Mouse (Mus musculus) spleen, adult 2 months (tissue): ENCODE measurements around the gene Fam207a. TPM values are rescaled to one million over a fixed set of nuclear protein-coding genes. Genes with fewer than 3 reads are reported as not detected.
A peak's percentile ranks its signal among the peaks of the same experiment; 100 is the strongest.

Experiments used
- DNase-seq, 2 experiments: peaks; one replicate each; pipeline versions ENCODE4 v3.0.0 to v3.0.0-alpha.2; 2012 to 2021; ENCODE audit warnings: low spot score in 2 of 2, low read depth in 1 of 2
- H3K27ac ChIP-seq: fragments of 200-500 bp; 2 replicates; pipeline ENCODE4 v1.5.1; 2012; ENCODE audit warnings: low read length, inconsistent platforms; ENCODE audit not compliant: insufficient read depth
- H3K27me3 ChIP-seq: fragments of 200-500 bp; 2 replicates; pipeline ENCODE4 v1.6.1; 2012; ENCODE audit warnings: mild to moderate bottlenecking, moderate library complexity, low read length, inconsistent platforms; ENCODE audit not compliant: control insufficient read depth, insufficient read depth
- H3K36me3 ChIP-seq: fragments of 200-500 bp; 2 replicates; pipeline ENCODE4 v1.6.1; 2012; ENCODE audit warnings: mild to moderate bottlenecking, low read length, inconsistent platforms; ENCODE audit not compliant: control insufficient read depth, insufficient read depth
- H3K4me1 ChIP-seq: fragments of 200-500 bp; 2 replicates; pipeline ENCODE4 v1.6.1; 2011; ENCODE audit warnings: inconsistent platforms; ENCODE audit not compliant: control insufficient read depth, insufficient read depth, insufficient read length
- H3K4me3 ChIP-seq: fragments of 200-500 bp; 2 replicates; pipeline ENCODE4 v1.5.1; 2011; ENCODE audit warnings: mild to moderate bottlenecking, inconsistent platforms; ENCODE audit not compliant: insufficient read depth, insufficient read length; ENCODE audit errors: extremely low read depth
- CTCF ChIP-seq: fragments of 200-500 bp; IDR thresholded peaks from 2 replicates; pipeline ENCODE4 v1.5.1; 2011; ENCODE audit warnings: mild to moderate bottlenecking, inconsistent platforms; ENCODE audit not compliant: insufficient read depth, insufficient read length, insufficient replicate concordance; ENCODE audit errors: extremely low read depth
- POLR2A ChIP-seq: fragments of 200-500 bp; IDR thresholded peaks from 2 replicates; pipeline ENCODE4 v1.6.1; 2011; ENCODE audit warnings: low read depth, low read length, inconsistent platforms
- WGBS: fragments of 180-500 bp; shearing (Covaris S2); methylation state at CpG from one replicate; pipeline ENCODE4 v1.1.7; 2018; 5-methylcytosine and 5-hydroxymethylcytosine counted together
- polyA plus RNA-seq: library from polyadenylated mRNA; depleted of rRNA; stranded (reverse); fragments of >200 nt; gene quantifications from 2 replicates; pipeline ENCODE4 v1.2.3, GENCODE M21; 2012

Gene Fam207a
- polyA plus RNA-seq, 1 experiment: 21.1 TPM

GRCm38 (mm10) chr10:77541864-77542666 is 26.5 kb upstream of the Fam207a start:
- Histone ChIP-seq H3K27me3 (no peaks in the 10 kb centered on the region), H3K4me1 (peaks cover 21% of the 10 kb centered on the region; the same call in 1 of the 2 replicates), H3K36me3 (peaks cover 30% of the 10 kb centered on the region), H3K27ac (no peak overlapping the region), H3K4me3 (no peak overlapping the region)
- WGBS: 89% methylated on average over 10 of the region's 10 CpGs
- TF ChIP-seq CTCF (no peak), POLR2A (no peak)
- DNase-seq: no peak

- WGBS: 50% methylated on average over 4 of the region's 4 CpGs
- no peak for DNase-seq
These were observed 25.1 kb upstream of the Fam207a start for GRCm38 (mm10) chr10:77540576-77541102.

GRCm38 (mm10) chr10:77539320-77539945 is 23.8 kb upstream of the Fam207a start:
- 75% methylated on average over 7 of the region's 7 CpGs for WGBS
- no peak for DNase-seq
- TF ChIP-seq CTCF: no peak
- no peak for TF ChIP-seq POLR2A
- Histone ChIP-seq H3K4me3 (no peak overlapping the region), H3K27me3 (no peaks in the 10 kb centered on the region), H3K27ac (no peak overlapping the region), H3K36me3 (peaks cover 18% of the 10 kb centered on the region), H3K4me1 (peaks cover 35% of the 10 kb centered on the region; the same call in 1 of the 2 replicates)

More at GRCm38 (mm10) chr10:77540576-77541102, 25.1 kb upstream of the Fam207a start:
- Histone ChIP-seq H3K4me3 (no peak overlapping the region), H3K27me3 (no peaks in the 10 kb centered on the region), H3K4me1 (peaks cover 30% of the 10 kb centered on the region; the same call in 1 of the 2 replicates), H3K36me3 (peaks cover 23% of the 10 kb centered on the region), H3K27ac (peak overlapping the region; percentile 36)
- TF ChIP-seq CTCF (no peak), POLR2A (no peak)

- 27% methylated on average over 11 of the region's 11 CpGs for WGBS
These were observed 21.9 kb upstream of the Fam207a start for GRCm38 (mm10) chr10:77537215-77538209.

DNA sequence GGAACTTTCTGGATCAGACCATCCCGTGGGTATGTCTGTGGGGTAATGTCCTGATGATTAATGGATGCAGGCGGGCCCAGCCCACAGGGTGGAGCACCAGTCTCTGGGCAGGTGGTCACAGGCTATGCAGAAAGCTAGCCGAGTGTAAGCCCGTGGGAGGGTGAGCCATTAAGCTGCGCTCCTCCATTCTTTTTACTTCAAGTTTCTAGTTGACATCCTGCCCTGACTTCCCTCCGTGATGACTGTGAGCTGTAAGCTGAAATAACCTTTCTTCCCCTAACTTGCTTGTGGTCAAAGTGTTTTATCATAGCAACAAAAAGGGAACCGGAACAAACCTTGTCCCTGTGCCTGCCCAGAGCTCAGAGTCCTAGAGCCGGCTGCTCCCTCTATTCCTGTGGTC is 21.1 kb upstream of the Fam207a start:
- peaks cover 40% of the 10 kb centered on the region; the same call in 1 of the 2 replicates for H3K4me1 ChIP-seq
- no peaks in the 10 kb centered on the region for H3K27me3 ChIP-seq
- H3K4me3 ChIP-seq: no peak overlapping the region
- DNase-seq: peak in 1 of 2 experiments; percentile 62
- 15% methylated on average over 8 of the region's 8 CpGs for WGBS
- H3K27ac ChIP-seq: peak overlapping the region; percentile 90
- H3K36me3 ChIP-seq: peaks cover 2% of the 10 kb centered on the region; the same call in 1 of the 2 replicates
- TF ChIP-seq CTCF (no peak), POLR2A (no peak)

More at GRCm38 (mm10) chr10:77537215-77538209, 21.9 kb upstream of the Fam207a start:
- H3K36me3 ChIP-seq: peaks cover 8% of the 10 kb centered on the region
- no peak overlapping the region for H3K4me3 ChIP-seq
- no peak for DNase-seq
- peak overlapping the region; percentile 90 for H3K27ac ChIP-seq
- TF ChIP-seq CTCF: no peak
- no peak for TF ChIP-seq POLR2A
- H3K27me3 ChIP-seq: no peaks in the 10 kb centered on the region
- peaks cover 40% of the 10 kb centered on the region; the same call in 1 of the 2 replicates for H3K4me1 ChIP-seq

DNA sequence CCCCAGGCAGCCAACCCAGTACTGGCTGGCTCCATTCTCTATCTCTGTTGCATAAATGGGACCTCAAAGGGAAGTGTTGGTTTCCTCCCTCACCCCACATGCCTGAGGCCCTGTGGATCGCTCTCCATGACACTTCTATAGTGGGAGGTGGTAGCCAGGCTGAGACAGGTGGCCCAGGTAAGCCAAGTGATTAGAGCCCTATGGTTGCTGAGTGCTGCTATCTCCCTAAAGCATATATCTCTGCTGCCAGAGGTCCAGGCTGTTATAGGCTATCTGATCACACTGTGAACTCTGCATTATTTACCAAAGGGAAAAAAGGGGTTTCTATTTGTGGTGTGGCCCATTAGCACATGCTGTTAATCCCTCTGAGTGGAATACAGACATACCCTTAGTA is 16.4 kb upstream of the Fam207a start:
- peaks cover 23% of the 10 kb centered on the region; the same call in 1 of the 2 replicates for H3K4me1 ChIP-seq
- 34% methylated on average over 1 of the region's 1 CpGs for WGBS
- no peak for TF ChIP-seq POLR2A
- no peak for TF ChIP-seq CTCF
- no peaks in the 10 kb centered on the region for H3K27me3 ChIP-seq
- H3K36me3 ChIP-seq: no peaks in the 10 kb centered on the region
- peak overlapping the region; percentile 6; the same call in 1 of the 2 replicates for H3K4me3 ChIP-seq
- H3K27ac ChIP-seq: peak overlapping the region; percentile 88; the same call in 1 of the 2 replicates
- DNase-seq: no peak
